Mouse (Mus musculus) E14TG2a.4 (cell line): Measurements from ENCODE around the gene Snx21.

Experiments
- H3K27me3 ChIP-seq: 2 replicates; pipeline ENCODE4 v1.6.1; 2014; ENCODE audit warnings: low read length, control low read depth; ENCODE audit not compliant: insufficient read depth
- H3K36me3 ChIP-seq: 2 replicates; pipeline ENCODE4 v1.6.1; 2014; ENCODE audit warnings: low read length, control low read depth; ENCODE audit not compliant: insufficient read depth
- H3K4me1 ChIP-seq: replicated peaks from 2 replicates; pipeline ENCODE4 v1.6.1; 2014; ENCODE audit warnings: low read depth, low read length, control low read depth
- H3K4me3 ChIP-seq: replicated peaks from 2 replicates; pipeline ENCODE4 v1.5.1; 2014; ENCODE audit warnings: mild to moderate bottlenecking, low read length
- H3K9me3 ChIP-seq: 2 replicates; pipeline ENCODE4 v1.6.1; 2014; ENCODE audit warnings: low read length, control low read depth
- CTCF ChIP-seq: conservative IDR thresholded peaks from 2 replicates; pipeline ENCODE4 v1.5.1; 2014; ENCODE audit warnings: low read length
- NANOG ChIP-seq: IDR thresholded peaks from 2 replicates; pipeline ENCODE4 v1.6.1; 2014; ENCODE audit warnings: borderline replicate concordance, low read length, mixed read lengths
- POU5F1 ChIP-seq: IDR thresholded peaks from 2 replicates; pipeline ENCODE4 v1.6.1; 2014; ENCODE audit warnings: low read length, borderline replicate concordance

Snx21 gene

GRCm38 (mm10) chr2:164833314-164833959, 47.8 kb downstream of the Snx21 start, which contains the start of gene Neurl2:
Neurl2 (minus strand) TSS chr2:164833456.
- no peak for TF ChIP-seq NANOG
- TF ChIP-seq POU5F1, result no peak
- TF ChIP-seq CTCF, result no peak

GRCm38 (mm10) chr2:164834531-164834930, 48.9 kb downstream of the Snx21 start:
- Histone ChIP-seq H3K27me3 (no peaks in the 10 kb centered on the region), H3K4me1 (peaks cover 91% of the 10 kb centered on the region), H3K9me3 (no peaks in the 10 kb centered on the region), H3K36me3 (peaks cover 57% of the 10 kb centered on the region), H3K4me3 (peak overlapping the region; percentile 91)
- TF ChIP-seq CTCF (no peak), POU5F1 (no peak), NANOG (no peak)

More at GRCm38 (mm10) chr2:164833314-164833959, 47.8 kb downstream of the Snx21 start, which contains the start of gene Neurl2:
- Histone ChIP-seq H3K4me3 (peak within 1 kb of the TSS; percentile 91), H3K9me3 (no peaks in the 10 kb centered on the region), H3K4me1 (peaks cover 91% of the 10 kb centered on the region), H3K36me3 (peaks cover 52% of the 10 kb centered on the region), H3K27me3 (no peaks in the 10 kb centered on the region)

- Histone ChIP-seq H3K9me3 (no peaks in the 10 kb centered on the region), H3K27me3 (no peaks in the 10 kb centered on the region), H3K4me1 (peaks cover 91% of the 10 kb centered on the region), H3K4me3 (peak overlapping the region; percentile 91), H3K36me3 (peaks cover 60% of the 10 kb centered on the region)
- TF ChIP-seq NANOG, result no peak
- TF ChIP-seq CTCF, result no peak
- no peak for TF ChIP-seq POU5F1
Observed at GRCm38 (mm10) chr2:164835164-164835563, 49.5 kb downstream of the Snx21 start.
